Mouse (Mus musculus) cerebellum, adult 9-10 months (tissue): ENCODE data around the gene Hoxa6.

Source experiments
- DNase-seq: peaks from one replicate; pipeline ENCODE4 v3.0.0; 2022

The Hoxa6 gene

DNA sequence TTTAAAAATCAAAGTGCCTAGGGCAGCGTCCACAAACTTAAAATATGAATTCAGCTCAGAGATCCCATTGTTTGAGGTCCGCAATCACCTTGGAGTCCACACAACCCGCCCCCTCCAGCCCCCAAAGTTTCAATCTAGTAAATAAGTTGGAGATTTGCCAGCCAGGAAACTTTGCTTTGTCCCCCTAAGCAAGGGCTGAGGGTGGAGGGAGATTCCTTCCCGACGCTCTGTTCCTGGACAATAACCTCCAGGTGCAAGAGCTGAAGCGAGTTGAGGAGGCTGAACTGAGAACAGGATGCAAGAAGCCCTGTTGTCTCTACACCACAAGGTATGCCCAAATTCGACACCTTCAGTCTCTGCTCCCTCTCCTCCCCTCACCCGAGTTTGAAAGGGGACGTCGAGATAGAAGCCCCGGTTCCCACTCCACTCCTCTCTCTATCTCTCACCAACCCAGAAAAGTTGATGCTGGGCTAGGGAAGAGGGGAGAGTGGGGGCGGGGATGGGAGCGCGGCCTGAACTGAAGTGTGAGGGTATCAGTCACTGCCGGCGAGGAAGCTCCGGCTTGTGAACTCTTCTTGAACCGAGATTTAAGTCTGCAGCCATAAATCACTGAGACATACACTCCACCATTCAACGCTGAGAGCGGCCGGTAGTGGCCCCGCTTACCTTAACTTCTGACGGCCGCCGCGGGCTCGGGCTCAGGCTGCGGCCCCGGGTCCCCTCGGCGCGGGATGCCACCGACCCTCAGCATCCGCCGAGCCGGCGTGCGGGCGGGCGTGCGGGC lies 33.4 kb downstream of the Hoxa6 start:
- no peak for DNase-seq

DNA sequence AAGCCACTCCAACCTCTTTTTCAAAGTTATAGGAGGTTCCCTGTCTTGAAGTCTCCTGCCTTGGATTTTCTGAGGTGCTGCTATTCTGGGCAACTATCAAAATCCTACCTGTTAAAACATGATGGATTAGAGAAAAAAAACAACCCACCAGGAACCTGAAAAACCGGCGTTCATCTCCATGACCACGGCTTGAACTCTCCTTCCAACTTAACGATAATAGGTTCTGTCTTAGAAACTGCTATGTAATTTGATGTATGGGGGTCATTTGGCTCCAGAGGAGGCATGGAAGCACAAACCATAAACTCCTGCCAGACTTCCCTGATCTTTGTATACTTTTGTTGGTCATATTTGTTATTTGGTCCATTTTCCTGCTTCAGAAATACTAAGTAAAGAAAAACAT lies 34.9 kb downstream of the Hoxa6 start:
- no peak for DNase-seq

DNA sequence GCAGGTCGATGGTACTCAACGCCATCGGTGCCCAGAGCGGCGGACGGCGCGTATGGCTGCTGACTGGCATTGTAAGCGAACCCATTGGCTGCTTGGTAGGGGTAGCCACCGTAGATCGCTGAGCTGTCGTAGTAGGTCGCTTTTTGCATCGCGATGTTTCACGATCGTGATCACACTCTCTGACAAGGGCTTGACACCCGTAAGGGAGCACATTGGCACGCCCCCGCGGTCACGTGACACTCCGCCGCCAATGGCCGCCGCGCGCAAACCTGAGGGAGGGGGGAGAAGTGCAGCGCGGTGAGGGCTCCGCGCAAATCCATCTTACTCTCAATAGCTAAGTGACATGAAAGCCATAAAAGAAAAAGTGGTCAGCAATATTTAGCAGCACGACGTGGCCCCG lies 36.0 kb downstream of the Hoxa6 start:
- DNase-seq = no peak

DNA sequence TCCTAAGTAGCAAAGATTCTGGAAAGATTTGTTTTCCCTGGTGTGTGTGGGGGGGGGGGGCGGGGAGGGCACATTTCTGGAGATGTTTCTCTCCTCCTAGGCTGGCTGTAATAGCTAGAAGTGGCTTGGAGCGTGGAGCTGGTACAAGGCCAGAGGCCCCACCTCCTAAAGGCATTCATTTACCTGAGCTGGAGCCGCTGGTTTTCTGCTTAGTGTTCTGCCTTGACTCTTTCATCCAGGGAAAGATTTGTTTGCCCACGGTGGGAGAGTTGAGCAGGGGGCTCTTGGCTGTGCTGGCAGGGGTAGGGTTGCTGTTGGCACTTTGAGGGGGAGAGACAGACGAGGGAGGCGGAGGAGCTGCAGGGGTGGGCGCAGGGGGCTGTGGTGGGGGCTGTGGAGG lies 36.6 kb downstream of the Hoxa6 start:
- no peak for DNase-seq

DNA sequence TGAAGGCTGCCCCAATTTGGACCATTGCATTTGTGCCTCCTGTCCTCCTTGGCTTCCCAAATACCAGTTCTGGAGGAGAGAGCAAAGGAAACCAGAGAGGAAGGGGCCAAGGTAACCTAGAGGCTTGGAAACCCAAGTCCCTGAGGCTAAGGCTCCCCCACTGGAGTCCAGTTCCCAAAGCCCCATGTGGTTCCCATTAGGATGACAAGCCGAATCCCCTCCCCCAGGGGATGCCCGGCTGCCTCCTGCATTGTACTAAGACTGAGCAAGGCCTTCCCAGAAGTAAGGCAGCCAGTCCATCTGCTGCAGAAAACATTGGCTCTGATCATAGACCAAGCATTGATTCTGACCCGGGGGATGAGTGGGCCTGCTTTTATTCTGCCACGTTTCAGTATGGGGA lies 37.2 kb downstream of the Hoxa6 start:
- DNase-seq = no peak

DNA sequence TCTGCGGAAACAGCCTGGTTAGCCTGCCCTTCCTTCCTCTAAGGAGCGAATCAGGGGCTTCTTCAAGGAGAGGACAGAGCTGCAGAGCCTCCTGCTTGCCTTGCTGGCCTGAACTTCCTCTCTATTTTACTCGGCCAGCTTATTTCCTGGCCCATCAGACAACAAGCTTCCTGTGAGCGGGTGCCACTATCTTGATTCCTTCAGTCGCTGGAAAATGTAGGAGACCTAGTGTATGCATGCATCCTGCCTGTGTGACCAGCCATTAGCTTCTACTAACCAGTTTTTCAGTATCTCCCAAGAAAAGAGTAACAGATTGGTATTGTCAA lies 37.7 kb downstream of the Hoxa6 start:
- no peak for DNase-seq

DNA sequence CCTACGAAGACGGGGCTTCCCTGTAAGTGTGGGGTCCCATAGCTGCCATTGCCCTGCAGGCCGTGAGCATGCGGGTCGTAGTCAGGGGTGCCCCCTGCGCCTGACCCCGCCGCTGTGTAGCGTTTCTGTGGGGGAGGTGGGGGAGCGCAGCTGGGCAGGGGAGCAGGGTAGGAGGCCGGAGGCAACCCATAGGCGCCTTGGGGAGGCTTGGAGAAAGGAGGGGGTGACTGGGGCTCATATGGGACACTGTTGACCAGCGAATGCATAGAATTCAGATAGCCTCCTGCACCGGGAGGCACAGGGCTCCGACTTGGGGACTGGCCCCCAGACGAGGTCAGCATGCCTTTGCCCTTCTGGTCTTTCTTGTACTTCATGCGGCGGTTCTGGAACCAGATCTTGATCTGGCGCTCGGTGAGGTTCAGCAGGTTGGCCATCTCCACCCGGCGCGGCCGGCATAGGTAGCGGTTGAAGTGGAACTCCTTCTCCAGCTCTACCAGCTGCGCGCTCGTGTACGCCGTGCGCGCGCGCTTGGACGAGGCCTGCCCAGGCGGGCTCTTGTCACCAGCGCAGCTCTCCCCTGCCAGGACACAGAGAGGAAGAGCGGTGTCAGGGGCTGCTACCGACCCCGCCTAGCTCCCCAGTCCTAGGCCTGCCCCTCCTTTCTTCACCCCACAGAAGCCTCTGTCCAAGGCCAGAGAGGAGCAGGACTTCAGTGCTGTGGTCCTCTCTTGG lies 38.2 kb downstream of the Hoxa6 start:
- DNase-seq = no peak

DNA sequence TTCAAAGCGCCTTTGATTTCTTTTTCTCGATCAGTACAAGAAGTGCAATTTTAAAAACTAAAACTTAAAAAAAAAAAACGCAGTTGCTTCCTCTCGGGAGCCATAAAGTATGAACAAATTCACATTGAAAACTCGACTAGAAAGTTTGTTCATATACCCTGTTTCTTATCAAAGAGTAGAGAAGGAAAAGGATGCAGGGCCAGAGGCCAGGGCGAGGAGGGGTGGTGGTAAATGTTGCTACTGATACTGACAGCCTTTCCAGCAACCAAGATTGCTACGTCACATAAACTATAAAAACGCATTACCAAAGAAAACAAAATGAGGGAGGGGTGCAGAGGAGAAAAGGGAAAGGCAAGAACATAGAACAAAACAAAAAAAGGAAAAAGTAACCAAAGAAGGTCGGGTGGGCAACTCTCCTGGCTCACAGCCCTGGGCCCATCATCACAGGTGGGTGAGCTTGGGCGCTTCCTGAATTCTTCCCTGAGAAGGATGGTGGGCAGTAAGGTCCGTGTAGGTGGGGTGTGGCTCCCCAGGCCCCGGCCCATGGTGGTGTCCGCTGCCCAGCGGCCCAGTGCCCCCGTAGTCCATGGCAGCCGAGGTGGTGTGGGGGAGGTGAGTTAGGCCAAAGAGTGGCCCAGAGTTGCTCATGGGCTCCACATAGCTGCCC lies 38.9 kb downstream of the Hoxa6 start:
- no peak for DNase-seq

DNA sequence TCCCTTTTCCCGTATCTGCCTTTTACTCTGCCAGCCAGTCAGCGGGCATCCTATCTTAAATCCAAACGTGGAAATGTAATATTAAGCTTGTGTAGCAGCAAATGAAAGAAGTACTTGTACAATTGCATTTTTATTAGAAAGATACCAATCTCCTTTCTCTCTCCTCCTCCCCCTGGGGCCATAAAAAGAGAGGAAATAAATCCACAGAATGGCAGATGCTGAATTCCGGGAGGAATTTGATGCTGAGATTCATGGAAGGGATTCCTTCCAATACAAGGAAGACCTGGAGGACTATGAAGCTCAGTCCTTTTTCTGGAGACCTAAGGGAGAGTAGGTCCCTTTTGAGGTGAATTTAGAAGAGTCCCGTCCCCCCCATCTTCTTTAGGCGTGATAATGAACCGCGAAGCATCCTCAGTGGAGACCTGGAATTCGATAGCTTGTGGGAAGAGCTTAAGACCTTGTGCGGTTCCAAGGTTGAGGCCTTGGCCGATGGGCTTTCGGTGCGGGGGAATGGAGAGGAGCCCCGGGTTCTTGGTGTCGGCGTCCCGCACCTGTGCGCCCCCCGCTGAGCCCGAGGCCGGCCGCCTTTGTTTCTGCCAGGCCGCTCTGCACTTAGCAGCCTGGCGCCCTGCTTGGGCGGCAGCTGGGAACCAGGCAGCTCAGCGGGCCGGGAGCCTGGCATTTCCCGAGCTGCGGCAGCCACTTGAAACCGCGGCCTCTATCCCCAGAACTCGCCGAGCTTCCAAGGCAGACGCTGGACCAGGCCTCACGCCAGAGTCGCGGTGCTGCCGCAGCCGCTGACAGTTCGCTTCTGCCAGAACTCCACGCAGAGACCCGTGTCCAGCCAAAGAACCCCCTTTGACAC lies 40.1 kb downstream of the Hoxa6 start:
- DNase-seq = no peak

DNA sequence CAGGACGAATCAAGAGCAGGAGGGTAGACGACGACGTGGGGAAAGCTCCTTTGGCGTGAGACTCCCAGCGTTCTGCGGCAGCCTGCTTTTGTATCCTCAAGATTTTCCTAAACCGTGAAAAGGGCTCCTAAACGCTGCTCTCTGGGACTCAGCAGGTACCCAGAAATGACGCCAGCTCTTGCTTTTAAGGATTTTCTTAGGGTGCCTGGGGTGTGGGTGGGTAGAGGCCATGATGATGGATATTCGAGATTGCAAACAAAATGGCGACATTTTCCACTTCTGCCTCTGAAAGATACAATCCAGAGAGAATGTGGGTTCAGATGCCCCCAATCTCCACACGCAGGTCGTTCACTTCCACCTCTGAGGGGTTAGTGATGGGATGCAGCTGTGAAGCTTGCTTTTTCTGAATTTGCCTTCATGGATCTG lies 40.8 kb downstream of the Hoxa6 start:
- DNase-seq = no peak

DNA sequence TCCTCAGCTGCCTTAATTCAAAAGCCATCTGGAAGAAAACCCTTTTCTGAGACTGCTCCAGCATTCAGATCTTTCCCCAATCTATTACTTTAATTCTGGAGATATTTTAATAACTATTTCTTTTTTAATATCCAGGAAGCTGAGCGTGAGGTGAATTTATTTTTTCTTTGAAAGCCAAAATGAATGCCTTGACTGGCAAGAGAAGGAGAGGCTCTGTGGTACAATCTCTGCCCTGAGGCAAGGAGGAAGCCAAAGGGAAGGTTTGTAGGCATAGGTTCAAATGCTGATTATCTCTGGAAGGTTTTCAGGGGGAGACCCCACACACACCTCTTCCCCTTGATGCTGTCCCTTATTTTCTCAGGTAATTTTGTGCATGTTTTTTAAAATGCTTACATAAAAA lies 41.3 kb downstream of the Hoxa6 start:
- no peak for DNase-seq

DNA sequence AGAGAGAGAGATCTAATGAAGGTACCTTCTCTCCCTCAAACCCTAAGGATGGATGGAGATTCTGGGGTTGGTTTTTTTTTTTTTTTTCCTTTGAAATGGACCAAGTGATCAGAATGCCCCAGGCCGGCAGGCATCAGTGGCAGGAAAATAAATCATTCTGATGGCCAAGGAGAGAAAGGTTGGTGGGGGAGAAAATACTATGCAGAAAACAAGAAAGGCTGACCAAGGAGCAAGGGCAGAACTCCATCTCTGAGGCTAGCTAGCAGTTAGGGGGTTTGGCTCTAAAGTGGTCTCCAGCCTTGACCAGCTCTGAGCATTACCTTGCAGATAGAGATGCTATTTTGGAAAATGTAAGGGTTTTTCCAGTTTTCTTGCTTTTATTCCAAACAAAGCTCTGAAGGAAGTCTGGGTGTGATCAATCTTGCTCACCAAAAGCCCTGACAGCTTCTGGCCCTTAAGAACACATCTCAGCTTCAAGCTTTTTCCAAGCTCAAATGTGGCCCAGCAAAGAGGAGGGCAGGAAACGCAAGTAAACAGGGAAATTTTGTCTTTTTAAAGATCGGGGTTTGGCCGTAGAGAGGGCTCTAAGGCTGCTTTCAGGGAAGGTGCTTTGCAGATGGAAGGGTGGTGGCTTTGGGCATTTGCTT lies 42.0 kb downstream of the Hoxa6 start:
- DNase-seq = no peak

DNA sequence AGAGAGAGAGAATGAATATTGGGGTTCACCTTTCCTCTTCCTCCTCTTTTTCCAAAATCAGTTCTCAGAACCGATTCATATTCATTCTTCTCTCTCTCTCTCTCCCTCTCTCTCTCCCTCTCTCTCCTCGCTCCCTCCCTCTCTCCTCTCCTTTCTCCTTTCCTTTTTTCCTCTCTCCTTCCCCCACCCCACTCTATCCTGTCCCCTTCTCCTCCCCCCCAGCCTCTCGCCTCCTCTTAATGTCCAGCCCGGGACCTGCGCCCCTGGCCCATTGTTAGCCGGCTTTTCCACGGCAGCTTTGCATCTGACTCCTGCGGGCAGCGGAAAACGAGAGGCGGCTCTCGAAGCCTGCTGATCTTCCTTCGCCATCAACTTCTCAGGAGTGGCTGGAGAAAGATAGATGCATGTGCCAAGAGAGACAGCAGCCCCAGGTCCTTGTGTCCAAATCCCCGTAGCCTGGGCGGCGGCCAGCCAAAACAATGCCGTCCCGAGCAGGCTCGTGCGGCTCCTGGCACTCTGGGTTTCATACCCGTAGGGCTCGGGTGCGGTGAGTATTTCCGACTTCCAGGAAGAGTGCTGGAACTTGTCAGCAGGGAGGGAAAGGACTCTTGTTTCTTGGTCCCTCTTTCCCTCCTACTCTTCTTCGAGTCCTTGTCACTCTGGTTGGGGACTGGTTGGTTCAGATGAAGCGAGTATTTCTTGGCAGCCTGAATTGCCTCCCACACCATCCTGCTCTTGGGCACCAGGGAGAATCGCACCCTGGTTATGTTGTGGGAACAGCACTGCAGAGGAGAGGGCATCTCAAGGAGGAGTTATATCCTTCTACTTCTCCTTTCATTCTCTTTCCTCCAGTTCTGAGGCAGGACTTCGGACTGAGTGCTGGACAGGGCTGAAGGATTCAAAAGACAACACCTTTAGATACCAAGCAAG lies 42.8 kb downstream of the Hoxa6 start:
- no peak for DNase-seq

DNA sequence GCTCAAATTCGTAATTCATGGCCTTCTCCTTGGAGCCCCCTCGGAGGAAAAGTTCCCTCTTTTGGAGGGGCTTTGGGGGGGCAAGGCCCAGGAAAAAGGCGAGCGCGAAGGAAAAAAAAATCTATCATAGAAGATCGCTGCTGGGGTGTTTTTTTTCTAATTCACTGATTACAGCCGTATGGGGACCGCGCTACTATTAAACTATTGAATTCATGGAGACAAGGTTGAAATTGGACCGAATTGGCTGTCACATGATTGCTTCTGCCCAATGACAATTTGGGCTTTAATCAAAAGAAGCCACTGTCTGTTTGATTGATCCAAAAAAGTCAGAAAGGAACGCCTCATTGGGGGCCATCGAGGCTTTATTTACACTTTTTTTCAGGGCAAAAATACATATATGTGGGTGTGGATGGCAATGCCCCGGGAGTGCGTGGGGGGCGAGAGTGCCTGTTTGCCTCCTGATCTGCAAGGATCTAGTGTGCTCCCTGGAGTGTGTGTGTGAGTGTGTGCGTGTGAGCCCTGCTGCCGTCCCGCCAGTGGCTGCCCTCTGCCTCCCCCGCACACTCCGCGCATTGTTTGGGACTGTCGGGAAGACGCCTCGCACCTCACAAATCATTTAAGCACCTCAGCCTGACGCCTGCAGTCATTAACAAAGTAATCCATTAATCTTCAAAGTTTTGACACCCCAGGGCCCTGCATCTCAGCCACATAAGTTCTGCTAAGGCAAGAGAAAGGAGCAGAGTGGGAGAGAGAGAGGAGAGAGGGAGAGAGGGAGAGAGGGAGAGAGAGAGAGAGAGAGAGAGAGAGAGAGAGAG lies 43.7 kb downstream of the Hoxa6 start, which contains the start of gene Hoxa2:
TSS of gene Hoxa2 (minus strand) at position 206 of the 815 bp plus-strand sequence.
- no peak for DNase-seq

DNA sequence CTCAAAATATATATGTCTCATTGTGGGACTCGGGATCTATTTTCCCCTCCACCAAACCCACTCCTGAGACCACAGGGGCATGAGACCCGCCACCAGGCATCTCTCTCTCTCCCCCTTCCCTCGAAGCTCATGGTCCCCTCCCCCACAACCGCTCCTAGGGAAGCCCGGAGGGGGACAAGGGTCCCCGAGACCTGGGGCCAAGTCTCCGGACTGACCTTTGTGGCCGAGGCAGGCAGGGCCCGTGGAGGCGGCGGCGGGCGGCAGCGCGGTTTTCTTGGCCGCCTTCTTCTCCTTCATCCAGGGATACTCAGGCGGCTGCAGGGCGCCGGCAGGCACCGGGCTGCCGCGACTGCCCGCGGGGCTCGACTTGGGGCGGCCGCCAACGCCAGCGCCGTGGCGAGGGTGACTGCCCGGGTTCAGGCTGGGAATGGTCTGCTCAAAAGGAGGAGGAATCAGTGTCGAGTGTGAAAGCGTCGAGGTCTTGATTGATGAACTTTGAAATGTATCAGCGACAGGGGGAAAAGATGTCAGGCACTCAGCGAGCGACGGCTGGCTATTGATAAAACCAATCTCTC lies 44.4 kb downstream of the Hoxa6 start:
- no peak for DNase-seq

DNA sequence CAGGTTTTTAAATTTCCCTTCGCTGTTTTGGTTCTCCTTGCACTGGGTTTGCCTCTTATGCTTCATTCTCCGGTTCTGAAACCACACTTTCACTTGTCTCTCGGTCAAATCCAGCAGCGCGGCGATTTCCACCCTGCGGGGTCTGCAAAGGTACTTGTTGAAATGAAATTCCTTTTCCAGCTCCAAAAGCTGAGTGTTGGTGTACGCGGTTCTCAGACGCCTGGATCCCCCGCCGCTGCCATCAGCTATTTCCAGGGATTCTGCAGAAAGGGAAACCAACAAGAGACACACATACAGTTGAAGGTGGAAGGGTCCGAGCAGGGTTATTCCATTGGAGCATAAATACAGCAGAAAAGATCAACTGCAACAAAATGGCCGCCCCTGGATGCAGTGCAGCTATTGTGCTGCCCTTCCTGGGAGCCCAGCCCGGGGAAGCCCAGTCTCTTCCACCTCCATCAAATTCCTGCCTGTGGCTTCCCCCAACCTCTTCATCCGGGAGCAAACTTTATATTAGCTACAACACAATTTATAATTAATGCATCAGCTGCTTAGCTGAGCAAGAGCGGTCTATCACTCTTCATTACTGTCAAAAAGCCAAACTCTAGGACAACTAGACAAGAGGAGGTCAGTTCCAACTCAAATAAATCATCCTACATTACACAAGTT lies 45.0 kb downstream of the Hoxa6 start:
- no peak for DNase-seq

DNA sequence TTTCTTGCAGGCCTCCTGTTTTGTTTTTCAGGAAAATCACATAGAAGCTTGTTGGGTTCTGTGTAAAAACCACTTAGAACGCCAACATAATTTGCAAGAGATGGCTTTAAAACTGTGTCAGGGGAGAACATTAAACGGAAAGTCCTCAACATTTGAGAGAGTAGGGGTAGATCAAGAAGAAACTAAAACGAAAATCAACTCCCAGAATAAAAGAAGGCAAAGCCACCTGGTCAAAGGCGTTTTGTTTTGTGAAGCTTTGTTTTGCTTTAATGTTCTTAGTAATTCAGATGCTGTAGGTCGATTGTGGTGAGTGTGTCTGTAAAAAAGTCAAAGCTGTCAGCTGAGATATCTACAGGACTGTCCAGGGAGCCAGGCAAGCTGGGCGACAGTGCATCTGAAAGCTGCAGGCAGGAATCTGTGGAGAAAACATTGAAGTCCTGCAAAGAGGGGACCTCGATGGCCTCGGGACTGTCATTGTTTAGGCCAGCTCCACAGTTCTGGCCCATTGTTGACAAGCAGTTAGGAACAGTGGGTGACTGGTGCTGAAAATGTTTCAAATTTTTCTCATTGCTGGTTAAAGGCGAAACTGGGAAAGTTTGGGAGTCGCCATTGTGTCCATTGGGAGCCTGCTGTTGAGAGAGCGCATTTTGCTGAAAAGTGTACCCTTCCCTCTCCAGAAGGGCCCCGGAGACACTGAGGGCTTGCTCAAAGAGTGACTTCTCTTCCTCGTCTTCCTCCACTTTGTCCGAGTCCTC lies 45.7 kb downstream of the Hoxa6 start:
- no peak for DNase-seq

DNA sequence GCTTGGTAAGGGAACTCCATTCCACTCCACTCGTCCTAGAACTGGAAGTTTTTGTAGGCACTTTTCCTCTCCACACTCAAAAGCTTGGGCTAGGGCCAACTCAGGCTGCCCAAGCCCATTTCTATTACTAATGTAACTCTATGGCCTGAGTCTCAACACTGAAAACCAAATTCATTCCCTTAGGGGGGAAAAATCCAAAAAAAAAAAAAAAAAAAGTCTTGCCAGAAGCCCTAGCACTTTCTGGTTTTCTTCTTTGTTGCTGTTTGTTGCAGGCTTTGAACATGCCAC lies 46.5 kb downstream of the Hoxa6 start:
- no peak for DNase-seq
